Mouse (Mus musculus): ENCODE measurements at regions not wholly inside any gene's neighbourhood (a gene's known extent, or its start where the extent isn't known, plus 50 kb on each side); places are given as distances from the start of the nearest gene placed in this dataset.
"Not testable (repeated sequence)": the region's sequence is repeated elsewhere in the genome, so short reads cannot be mapped to it uniquely, and the experiment has no call there.

DNA sequence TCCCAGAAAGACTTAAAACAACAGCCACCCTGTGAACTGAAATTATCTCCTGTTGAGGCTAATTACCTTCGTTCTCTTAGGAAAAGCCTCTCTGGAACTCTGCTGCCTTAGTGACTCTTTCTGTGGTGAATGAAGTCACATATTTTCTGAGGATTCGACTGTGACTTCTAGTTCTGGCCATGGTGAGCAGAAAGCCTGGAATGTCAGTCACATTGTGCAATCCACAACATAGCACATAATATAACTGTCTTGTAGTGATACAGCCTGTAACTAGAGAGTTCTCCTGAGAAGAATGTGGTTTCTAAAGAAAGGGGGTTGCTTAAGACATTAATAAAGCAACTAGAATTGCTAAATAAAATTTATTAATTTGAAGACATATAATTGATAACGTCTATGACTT lies 342.7 kb downstream of the Fbxo8 start:
- no peak for ATAC-seq (replicated peaks in 1 of 2; ENCODE audit: insufficient read depth in 1 of 2, low FRiP score in 2 of 2, low TSS enrichment in 1 of 2, low read depth in 1 of 2, poor library complexity in 2 of 2, severe bottlenecking in 2 of 2)

DNA sequence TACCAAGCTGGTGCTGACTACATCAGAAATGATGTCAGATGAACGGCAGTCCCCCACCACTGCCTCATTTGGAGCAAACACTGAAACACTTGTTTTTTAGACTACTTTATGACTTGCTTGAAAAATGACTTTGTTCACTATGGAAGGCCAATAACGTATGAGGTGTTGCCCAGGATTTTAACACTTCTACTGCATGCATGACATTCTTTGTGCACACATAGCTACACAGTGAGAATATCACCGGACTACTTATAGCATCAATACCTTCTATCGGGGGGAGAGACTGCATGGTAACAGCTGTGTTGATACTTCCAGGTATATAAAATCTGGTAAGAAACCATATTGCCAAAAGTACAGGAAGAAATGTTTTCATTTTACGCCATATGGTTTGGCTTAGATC lies 364.5 kb downstream of the Fbxo8 start:
- no peak for ATAC-seq (replicated peaks in 1 of 2; ENCODE audit: insufficient read depth in 1 of 2, low FRiP score in 2 of 2, low TSS enrichment in 1 of 2, low read depth in 1 of 2, poor library complexity in 2 of 2, severe bottlenecking in 2 of 2)

DNA sequence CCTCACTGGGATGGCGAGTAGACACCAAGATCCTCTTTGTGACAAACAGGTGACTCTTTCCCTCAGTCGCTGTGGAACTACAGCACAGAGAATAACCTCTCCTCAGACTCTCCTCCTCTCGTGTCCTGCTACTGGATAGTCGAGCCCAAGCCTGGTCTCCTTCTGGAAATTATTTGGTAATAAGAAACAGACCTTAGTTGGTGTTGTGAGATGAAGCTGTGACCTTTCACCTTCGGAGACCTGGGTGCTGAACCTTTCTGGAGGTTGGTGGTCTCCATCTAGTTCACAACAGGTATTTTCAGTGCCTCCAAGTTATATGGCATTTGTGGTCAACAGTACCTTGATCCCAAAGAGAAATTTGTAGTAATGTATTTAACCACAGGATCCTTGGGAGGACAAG lies 365.1 kb downstream of the Fbxo8 start:
- ATAC-seq (replicated peaks in 1 of 2; ENCODE audit: insufficient read depth in 1 of 2, low FRiP score in 2 of 2, low TSS enrichment in 1 of 2, low read depth in 1 of 2, poor library complexity in 2 of 2, severe bottlenecking in 2 of 2) = no peak

DNA sequence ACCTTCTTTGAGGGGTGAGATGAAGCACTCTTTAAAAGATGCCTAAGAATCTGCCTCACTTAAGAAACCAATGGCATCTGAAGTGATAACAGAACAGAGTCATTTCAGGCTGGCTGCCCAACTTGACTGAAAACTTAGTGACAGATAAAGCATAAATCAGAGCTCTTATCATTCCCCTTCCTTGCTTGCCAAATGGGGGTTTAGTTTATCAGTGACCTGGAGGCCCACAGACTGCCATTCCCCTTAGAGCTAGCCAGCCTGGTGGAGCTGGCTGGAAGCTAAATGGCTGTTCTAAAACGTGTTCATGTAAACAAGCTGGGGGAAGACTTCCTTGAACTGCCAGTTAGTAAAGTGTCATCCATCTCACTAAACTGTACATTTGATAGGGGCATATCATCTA lies 373.8 kb downstream of the Fbxo8 start:
- no peak for ATAC-seq (replicated peaks in 1 of 2; ENCODE audit: insufficient read depth in 1 of 2, low FRiP score in 2 of 2, low TSS enrichment in 1 of 2, low read depth in 1 of 2, poor library complexity in 2 of 2, severe bottlenecking in 2 of 2)

DNA sequence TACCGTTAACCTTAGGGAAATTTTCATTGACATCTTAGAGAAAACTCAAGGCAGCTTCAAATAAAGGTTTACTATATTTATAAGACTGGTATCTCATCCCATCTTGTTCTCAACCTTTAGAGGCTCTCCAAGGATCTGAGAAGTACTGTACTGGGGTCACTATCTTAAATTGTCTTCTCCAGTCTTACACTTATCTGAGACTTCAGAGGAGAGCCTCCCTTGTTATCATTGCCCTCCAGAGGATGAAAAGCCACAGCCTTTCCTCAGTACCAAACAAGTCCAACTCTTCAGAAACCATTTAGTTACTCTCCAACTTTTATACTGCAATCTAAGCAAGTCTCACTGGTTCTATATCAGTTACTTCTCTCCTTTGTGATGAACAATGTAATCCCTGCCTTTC lies 376.3 kb downstream of the Fbxo8 start:
- no peak for ATAC-seq (replicated peaks in 1 of 2; ENCODE audit: insufficient read depth in 1 of 2, low FRiP score in 2 of 2, low TSS enrichment in 1 of 2, low read depth in 1 of 2, poor library complexity in 2 of 2, severe bottlenecking in 2 of 2)

DNA sequence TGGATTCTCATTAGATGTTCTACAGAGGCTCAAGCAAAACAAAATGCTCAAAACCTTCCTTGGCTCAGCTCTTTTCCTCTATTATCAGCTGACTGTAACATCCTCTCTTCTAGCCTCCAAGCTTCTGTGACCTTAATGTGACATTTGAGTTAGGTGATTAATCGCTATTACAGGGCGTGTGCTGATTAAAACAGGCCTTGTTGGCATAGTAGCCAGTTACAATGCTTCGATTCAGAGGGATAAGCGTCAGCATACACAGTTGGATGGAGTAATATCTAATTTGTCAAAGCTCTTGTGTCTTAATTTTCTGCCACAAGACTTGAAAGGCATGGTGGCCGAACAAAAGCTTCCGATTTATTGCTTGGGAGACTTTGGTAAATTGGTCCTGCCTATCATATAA lies 378.2 kb downstream of the Fbxo8 start:
- ATAC-seq (replicated peaks in 1 of 2; ENCODE audit: insufficient read depth in 1 of 2, low FRiP score in 2 of 2, low TSS enrichment in 1 of 2, low read depth in 1 of 2, poor library complexity in 2 of 2, severe bottlenecking in 2 of 2) = no peak

DNA sequence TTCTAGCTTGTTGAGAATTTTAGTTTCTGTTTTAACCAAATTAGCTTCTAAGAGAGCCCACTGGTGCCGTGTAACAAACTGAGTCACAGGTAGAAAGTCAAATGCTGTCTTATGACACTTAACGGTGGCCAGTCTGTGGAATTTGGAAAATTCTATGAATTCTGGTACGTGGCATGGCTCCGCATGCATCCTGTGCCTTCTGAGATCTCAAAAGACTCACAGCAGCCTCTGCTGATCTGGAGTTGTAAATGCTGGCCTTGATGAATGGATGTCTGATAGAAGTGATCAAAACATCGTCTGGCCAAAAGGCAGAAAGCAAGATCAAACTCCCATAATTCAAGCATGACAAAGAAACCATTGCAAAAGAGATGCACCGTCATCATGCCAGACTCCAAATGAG lies 381.5 kb downstream of the Fbxo8 start:
- no peak for ATAC-seq (replicated peaks in 1 of 2; ENCODE audit: insufficient read depth in 1 of 2, low FRiP score in 2 of 2, low TSS enrichment in 1 of 2, low read depth in 1 of 2, poor library complexity in 2 of 2, severe bottlenecking in 2 of 2)

DNA sequence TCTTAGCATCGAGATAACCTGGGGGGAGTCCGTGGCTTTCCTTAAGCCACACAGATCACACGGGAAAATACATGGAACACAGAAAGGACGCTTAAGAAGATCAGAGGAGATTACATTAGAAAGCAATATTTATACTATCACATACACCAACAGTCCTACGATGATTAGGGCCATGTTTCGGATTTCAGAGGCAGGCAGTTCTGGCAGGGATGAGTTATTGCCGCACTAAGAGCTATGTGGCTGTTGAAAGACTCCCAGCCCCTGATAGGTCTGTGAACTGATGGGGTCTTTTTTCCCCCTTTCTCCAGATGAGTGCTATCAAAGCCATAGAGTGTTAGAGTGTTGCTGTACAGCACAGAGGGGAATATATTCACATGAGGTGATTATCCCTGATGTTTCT lies 358.6 kb upstream of the Hand2 start:
- no peak for ATAC-seq (replicated peaks in 1 of 2; ENCODE audit: insufficient read depth in 1 of 2, low FRiP score in 2 of 2, low TSS enrichment in 1 of 2, low read depth in 1 of 2, poor library complexity in 2 of 2, severe bottlenecking in 2 of 2)

DNA sequence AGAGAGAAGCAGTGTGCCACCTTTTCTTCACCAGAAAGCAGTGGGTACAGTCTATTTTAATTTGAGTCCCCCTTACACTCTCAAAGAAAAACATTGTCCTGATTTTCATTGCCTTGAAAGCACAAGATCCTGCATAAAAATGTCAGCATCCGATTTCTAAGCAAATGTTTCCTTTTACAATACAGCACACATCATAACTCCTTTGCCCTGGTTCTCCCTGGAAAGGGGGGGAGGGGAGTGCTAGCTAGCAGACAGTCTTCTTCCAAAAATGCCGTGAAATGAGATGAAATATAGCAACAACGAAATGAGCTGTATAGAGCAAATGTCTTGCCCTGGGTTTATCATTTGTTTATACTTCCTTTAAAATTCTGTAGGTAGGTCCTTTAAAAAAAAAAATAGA lies 350.5 kb upstream of the Hand2 start:
- ATAC-seq (replicated peaks in 1 of 2; ENCODE audit: insufficient read depth in 1 of 2, low FRiP score in 2 of 2, low TSS enrichment in 1 of 2, low read depth in 1 of 2, poor library complexity in 2 of 2, severe bottlenecking in 2 of 2) = no peak

DNA sequence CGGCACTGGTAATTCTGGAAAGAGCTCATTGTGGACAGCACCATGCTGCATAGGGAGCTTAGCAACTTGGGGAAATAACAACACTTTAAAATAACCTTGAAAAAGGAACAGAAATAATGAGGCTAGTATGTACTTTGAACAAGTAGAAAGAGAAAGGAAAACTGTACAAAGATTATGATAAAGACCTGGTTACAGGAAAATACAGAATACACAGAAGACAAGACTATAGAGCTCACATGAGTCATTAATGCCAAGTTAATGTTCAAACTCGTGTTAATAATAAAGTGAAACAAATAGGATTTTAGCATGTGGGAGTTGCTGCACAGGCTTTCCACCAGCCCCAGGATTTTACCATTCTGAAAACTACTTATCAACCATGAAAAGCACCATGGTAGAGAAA lies 341.8 kb upstream of the Hand2 start:
- ATAC-seq (replicated peaks in 1 of 2; ENCODE audit: insufficient read depth in 1 of 2, low FRiP score in 2 of 2, low TSS enrichment in 1 of 2, low read depth in 1 of 2, poor library complexity in 2 of 2, severe bottlenecking in 2 of 2) = no peak

DNA sequence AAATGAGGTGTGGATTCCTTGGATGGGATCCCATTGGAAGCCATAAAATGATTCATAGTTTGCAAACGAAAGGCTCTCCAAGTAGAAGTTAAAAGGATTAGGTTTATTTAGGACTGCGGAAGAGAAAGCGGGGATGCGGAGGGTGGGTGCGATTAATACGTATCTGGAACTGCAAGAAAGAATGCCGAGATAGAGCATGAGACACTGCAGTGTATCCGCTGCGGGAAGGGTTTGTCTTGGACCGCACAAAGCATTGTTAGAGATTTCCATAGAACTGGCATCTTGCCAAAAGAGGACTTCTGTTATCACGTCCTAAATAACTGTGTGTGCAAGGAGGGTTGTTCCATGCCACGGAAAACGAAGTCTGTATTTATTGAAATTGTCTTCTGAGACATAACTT lies 341.4 kb upstream of the Hand2 start:
- no peak for ATAC-seq (replicated peaks in 1 of 2; ENCODE audit: insufficient read depth in 1 of 2, low FRiP score in 2 of 2, low TSS enrichment in 1 of 2, low read depth in 1 of 2, poor library complexity in 2 of 2, severe bottlenecking in 2 of 2)

DNA sequence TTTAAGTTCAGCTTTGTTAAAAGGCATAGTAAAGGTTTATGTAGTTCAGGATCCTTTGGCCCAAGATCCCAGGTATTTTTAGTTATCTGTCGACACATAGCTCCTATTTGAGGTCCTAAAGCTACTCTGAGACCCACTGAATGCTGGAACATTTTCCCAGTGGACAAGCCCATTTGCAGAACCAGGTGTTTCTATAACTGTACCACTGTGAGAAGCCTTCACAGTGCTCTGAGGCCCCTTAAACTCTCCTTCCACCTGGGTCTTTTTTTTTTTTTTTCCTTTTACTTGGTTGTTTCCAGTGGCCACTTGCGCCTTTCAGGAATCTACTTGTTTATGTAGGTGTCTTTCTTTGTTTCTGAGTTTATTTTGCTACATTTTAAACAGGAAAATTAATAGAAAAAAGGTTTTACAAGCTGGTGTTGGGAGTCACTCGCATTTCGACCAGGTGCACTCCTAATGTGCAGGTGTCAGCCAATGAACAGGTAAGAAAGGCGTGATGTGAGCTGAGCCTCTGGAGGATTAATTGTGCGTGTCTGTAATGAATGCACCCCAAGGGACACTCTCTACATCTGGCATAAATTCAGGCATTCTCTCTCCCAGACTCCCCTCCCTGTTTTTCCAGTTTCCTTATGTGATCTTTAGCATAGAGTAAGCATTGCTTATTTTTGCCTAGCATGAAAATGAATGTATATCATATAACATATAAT lies 310.3 kb upstream of the Hand2 start:
- ATAC-seq (replicated peaks in 1 of 2; ENCODE audit: insufficient read depth in 1 of 2, low FRiP score in 2 of 2, low TSS enrichment in 1 of 2, low read depth in 1 of 2, poor library complexity in 2 of 2, severe bottlenecking in 2 of 2) = no peak

DNA sequence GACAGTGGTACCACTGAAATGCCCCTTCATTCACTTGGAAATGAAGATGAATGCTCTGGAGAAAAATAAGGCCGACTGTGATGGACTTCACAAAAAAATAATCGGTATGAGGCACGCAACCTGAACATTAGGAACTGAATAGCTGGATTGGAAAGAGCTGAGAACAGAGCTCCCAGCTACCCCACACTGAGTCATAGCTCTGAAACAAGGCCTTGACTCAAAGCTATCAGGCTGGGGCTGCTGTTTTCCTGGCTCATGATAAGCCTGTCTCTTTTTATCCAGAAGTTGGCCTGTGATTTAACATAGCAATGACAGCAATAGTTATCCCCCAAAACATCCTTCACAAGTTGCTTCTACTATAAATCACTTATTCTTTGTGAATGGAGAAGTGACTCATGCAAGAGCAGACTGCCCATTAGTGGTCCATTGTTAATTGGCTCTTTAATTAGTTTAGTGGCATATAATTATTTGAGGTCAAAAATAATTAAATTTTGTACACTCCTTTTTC lies 306.9 kb upstream of the Hand2 start:
- ATAC-seq (replicated peaks in 1 of 2; ENCODE audit: insufficient read depth in 1 of 2, low FRiP score in 2 of 2, low TSS enrichment in 1 of 2, low read depth in 1 of 2, poor library complexity in 2 of 2, severe bottlenecking in 2 of 2) = no peak

DNA sequence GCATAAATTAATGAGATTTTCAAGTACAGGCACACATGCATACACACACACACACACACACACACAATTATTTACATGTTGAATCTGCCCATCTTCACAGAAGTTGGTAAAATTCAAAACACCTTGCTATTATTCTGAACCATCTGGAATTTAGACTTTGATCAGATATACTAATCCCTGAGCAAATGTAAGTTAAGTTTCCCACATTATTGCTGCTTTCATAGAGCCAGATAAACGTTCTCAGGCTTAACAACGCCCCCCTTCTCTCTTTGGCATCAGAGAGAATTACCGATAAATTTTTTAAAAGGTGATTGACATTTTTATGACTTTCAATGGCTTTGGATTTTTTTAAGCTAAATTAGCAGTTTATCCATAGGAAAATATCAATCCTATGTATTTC lies 304.5 kb upstream of the Hand2 start:
- ATAC-seq (replicated peaks in 1 of 2; ENCODE audit: insufficient read depth in 1 of 2, low FRiP score in 2 of 2, low TSS enrichment in 1 of 2, low read depth in 1 of 2, poor library complexity in 2 of 2, severe bottlenecking in 2 of 2) = no peak

DNA sequence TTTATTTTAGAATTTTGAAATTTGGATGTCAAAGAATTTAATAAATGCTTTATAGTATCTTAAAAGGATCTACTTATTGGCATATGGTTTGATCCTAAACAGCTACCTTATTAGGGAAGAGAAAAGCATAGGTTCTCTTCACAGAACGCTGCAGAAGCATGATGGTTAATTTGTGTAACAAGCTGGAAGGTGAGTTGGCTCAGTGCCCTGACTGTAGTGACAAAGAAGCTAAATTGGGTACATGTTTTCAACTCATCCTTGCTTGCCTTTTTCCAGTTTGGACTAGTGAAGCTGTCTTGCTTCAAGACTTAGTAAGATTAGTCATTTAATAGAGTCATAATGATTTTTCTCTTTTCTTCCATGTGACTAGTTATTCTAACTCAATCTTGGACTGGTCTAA lies 292.7 kb upstream of the Hand2 start:
- not testable (repeated sequence) for ATAC-seq (replicated peaks in 1 of 2; ENCODE audit: insufficient read depth in 1 of 2, low FRiP score in 2 of 2, low TSS enrichment in 1 of 2, low read depth in 1 of 2, poor library complexity in 2 of 2, severe bottlenecking in 2 of 2)

DNA sequence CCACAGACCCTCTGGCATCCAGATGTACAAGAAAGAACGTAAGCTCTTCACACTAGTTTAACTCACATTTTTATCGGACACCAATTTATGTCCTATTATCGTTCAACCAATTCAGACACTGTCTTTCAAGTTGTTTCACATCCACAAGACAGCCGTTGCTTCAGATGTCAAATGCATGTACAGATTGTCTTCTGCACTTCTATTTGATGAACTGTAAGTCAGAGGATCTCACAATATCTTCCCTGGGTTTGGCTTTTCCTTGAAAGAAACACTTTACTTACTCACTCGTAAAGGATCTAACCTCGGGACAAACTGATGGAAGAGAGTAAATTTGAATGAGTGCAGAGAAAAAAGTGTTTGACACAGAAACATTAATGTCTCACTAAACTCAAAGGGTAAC lies 272.3 kb upstream of the Hand2 start:
- no peak for ATAC-seq (replicated peaks in 1 of 2; ENCODE audit: insufficient read depth in 1 of 2, low FRiP score in 2 of 2, low TSS enrichment in 1 of 2, low read depth in 1 of 2, poor library complexity in 2 of 2, severe bottlenecking in 2 of 2)

DNA sequence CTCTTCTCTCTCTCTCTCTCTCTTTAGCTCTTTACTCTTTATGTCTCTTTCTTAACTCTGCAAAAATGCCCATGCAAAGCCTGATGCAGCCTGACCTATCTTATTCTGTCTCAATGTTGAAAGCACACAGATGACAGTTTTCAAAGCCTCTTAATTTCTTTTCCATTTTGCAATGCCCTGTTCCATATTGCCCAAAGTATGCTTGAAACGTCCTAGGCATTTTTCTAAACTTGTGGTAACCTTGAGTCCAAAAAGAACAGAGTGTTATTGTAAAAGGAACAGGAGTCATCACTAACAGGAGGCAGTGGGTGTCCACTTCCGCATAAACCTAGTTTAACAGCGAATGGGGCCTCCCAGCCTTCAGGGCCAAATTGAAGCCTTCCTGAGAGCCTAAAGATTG lies 271.9 kb upstream of the Hand2 start:
- no peak for ATAC-seq (replicated peaks in 1 of 2; ENCODE audit: insufficient read depth in 1 of 2, low FRiP score in 2 of 2, low TSS enrichment in 1 of 2, low read depth in 1 of 2, poor library complexity in 2 of 2, severe bottlenecking in 2 of 2)

DNA sequence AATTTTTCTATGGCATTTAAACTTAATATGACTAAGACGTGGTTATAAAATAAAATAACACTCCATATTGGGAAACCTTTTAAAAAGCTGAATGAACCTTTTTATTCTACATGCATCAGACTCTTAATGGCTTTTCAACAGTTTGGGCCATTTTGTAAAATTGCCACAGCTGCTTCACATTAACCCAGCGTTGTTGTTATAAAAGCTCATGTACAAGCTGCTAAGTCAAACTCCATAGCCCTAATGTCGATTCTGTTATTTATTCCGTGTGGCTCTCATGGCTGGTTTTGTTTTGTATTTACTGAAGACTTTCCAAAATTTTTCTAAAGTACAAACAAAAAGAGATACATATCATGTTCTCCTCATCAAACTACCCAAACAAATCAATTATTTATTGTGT lies 268.1 kb upstream of the Hand2 start:
- no peak for ATAC-seq (replicated peaks in 1 of 2; ENCODE audit: insufficient read depth in 1 of 2, low FRiP score in 2 of 2, low TSS enrichment in 1 of 2, low read depth in 1 of 2, poor library complexity in 2 of 2, severe bottlenecking in 2 of 2)

DNA sequence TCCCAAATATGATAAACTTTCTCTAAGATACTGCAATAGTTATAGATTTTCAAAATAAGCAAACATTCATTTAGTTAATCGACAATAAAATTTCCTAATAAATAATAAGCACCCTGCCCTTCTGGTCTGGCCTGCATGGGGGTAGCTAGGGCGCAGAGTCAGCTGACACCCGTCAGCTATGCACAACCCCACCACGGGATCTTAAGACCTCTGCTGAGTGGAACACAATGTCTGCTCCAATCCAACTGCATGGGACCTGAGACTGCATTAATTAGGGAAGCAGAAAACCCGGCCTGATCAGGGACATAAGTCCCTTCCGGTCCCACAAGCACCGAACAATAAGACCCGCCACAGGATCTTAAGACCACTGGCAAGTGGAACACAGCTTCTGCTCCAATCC lies 243.8 kb upstream of the Hand2 start:
- ATAC-seq (replicated peaks in 1 of 2; ENCODE audit: insufficient read depth in 1 of 2, low FRiP score in 2 of 2, low TSS enrichment in 1 of 2, low read depth in 1 of 2, poor library complexity in 2 of 2, severe bottlenecking in 2 of 2) = no peak

DNA sequence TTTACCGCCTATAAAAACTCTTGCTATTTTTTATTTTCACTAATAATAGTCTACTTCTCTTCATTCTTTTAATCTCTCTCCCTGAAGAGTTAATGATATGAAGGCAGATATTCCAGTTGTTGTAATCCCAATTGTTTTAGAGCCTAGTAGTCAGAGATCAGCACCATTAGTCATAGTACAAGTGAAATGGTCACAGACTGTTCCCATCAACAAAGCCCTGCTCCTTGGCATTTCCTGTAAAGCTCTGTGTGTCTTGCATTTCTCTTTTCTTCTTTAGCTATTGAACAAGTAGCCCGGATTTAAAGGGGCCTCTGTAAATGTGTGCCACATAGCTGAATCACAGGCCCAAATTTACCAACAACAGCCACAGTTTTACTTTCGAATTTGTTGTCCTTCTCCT lies 234.0 kb upstream of the Hand2 start:
- no peak for ATAC-seq (replicated peaks in 1 of 2; ENCODE audit: insufficient read depth in 1 of 2, low FRiP score in 2 of 2, low TSS enrichment in 1 of 2, low read depth in 1 of 2, poor library complexity in 2 of 2, severe bottlenecking in 2 of 2)

All from hematopoietic stem cell, adult 5-6 weeks (primary cell).